Mouse (Mus musculus) skeletal muscle tissue, adult 2 months (tissue): ENCODE results near the gene Zfyve28.
A peak's percentile ranks its signal among the peaks of the same experiment; 100 is the strongest.

Experiments
- DNase-seq: peaks from one replicate; pipeline ENCODE4 v3.0.0-alpha.2; 2012; ENCODE audit warnings: low read depth, low spot score

Gene Zfyve28

GRCm38 (mm10) chr5:34183156-34183880 is 104.9 kb downstream of the Zfyve28 start:
- DNase-seq: no peak

GRCm38 (mm10) chr5:34182486-34182885 is 105.8 kb downstream of the Zfyve28 start:
- DNase-seq: no peak

- no peak for DNase-seq
Observed at GRCm38 (mm10) chr5:34177821-34178220, 110.4 kb downstream of the Zfyve28 start.

GRCm38 (mm10) chr5:34177091-34177490 is 111.2 kb downstream of the Zfyve28 start:
- DNase-seq: no peak

DNA sequence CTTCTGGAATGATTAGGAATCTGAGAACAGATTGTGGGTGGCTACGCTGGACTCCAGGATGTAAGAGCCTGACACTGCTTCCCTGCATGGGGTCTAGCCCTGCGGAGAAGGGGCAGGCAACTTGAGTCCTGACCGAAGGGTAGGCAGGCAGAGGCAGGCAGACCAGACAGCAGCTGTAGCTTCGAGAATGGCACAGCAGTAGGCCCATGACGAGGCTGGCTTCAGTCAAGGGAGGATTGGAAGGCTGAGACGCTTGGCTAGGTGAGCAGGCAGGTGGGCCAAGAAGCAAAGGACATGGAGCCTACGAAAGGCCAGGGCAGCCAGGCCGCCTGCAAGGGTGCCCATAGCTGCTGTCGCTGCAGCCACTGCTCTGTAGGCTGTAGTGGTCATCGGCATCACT is 111.6 kb downstream of the Zfyve28 start:
- DNase-seq: no peak

DNA sequence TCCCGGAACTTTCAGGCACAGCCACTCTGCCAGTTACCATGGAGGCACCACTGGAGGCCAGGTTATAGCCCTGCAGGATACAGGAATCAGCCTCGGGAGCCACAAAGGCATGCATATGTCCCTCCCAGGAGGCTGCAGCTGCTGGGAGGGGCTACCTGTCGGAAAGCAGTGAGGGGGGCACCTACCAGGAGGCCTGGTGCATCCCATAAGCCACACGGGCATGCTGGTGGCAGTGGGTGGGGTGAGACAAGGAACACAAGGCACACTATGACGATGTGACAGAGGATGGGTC is 112.9 kb downstream of the Zfyve28 start:
- no peak for DNase-seq

- DNase-seq: no peak
Observed at GRCm38 (mm10) chr5:34174550-34175402, 113.5 kb downstream of the Zfyve28 start.

DNA sequence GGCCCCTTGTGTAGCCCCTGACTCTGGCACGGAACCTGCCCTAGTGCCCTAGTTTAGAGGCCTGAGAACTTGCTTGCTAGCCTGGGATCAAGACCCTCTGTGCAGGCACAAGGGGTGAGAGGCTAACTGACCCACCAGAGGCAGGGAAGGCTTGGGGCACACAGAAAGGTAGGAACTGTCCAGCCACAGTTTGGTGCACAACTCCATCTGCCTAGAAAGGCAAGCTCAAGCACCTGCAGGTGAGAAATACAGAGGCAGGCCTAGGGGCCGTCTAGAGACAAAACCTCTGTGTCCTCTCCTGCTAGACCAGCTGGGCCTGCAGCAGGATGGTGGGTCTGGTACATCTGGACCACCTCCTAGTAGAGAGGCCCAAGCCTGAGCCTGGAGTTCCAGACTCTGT is 114.2 kb downstream of the Zfyve28 start:
- DNase-seq: no peak

DNA sequence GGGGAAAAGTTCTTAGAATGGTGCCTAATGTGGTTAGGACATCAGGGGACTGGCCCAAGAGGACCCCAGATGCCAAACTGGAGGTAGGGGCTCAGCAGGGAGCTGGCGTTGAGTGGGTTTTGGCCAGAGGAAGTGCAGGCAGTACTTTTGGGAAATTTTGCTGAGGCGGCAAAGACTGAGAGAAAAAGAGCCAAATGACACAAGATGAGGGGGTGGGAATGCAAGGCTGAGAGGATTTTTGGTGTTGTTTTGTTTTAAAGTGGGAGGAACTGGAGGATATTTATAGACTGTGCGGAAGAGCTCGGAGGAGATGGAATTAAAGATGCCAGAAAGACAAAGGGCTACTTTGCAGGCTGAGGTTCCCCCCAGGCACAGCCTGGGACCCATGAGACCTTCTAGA is 117.5 kb downstream of the Zfyve28 start:
- DNase-seq: no peak

- DNase-seq: no peak
Observed at GRCm38 (mm10) chr5:34169954-34170353, 118.3 kb downstream of the Zfyve28 start.

GRCm38 (mm10) chr5:34168950-34169891 is 119.0 kb downstream of the Zfyve28 start, which contains the start of the genes Poln and Haus3:
TSS of gene Poln (minus strand) at chr5:34169448.
TSS of gene Haus3 (minus strand) at chr5:34169527.
- peak; percentile 97 for DNase-seq

GRCm38 (mm10) chr5:34167857-34168256 is 120.4 kb downstream of the Zfyve28 start:
- no peak for DNase-seq

DNA sequence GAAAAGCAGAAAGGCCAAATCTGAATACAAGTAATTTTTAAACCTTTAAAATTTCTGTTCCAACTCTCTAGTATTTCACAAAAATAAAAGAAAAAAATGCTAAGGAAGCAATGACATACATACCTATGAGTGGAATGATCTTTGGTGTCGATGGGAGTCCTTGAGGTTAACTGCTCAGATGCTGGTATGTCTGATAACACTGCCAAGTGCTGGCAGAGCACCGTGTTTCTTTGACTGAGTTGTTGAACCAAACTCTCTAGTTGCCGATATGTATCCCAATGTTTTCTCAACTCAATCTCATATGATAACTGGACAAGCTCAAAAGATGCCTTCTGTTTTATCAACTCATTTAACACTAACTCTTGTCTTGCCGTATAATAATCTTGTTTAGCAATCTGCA is 122.5 kb downstream of the Zfyve28 start:
- DNase-seq: no peak

DNA sequence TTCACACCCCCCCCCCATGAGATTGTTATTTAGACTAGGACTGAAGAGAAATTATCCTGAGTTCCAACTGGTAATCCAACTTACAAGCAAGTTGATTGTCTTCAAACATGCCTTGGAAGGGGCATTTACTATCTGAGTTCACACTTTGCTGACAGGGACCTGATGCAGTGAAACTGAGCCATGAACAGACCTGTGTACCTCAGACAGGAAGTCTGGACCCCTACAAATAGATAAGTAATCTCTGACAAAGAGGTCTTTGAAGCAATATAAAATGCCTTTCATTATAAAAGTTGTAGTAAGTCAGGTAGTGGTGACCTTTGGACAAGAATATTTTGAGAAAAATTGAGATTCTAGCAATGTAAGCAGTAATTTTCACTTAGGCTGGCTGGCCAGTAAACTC is 139.8 kb downstream of the Zfyve28 start:
- DNase-seq: no peak

DNA sequence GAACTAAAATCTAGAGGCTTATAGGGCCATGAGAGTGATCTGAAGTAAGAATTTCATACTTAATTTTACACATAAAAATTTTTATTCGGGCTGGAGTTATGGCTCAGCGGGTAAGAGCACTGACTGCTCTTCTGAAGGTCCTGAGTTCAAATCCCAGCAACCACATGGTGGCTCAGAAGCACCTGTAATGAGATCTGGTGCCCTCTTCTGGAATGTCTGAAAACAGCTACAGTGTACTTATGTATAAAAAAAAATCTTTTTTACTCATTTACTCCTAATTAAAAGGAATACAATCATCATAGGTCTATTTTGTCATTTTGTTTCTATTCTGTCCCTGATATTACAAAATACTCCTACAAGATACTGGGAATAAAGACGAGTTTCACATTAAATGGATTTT is 140.7 kb downstream of the Zfyve28 start:
- no peak for DNase-seq
